Mouse (Mus musculus) heart, embryonic 16.5 days (tissue): ENCODE results near the gene Rnf180. TPM values are rescaled to one million over a fixed set of nuclear protein-coding genes. Genes with fewer than 3 reads are reported as not detected.

Experiments used
- ATAC-seq: fragments of 200-750 bp; cut with Nextera tagmentation; replicated peaks from 2 replicates; pipeline ENCODE4 v1.8.0; 2017; ENCODE audit warnings: moderate number of reproducible peaks; ENCODE audit not compliant: insufficient read depth, low FRiP score; ENCODE audit errors: extremely low read depth
- H3K27ac ChIP-seq: fragments of 300-500 bp; sonication (generic); 2 replicates; pipeline ENCODE4 v1.5.1; 2014; ENCODE audit warnings: mild to moderate bottlenecking, low read length, control low read depth, moderate library complexity
- H3K27me3 ChIP-seq: fragments of 300-500 bp; sonication (generic); 2 replicates; pipeline ENCODE4 v1.6.1; 2014; ENCODE audit warnings: low read length, mixed read lengths; ENCODE audit not compliant: control insufficient read depth, insufficient read depth
- H3K36me3 ChIP-seq: fragments of 300-500 bp; sonication (generic); 2 replicates; pipeline ENCODE4 v1.6.1; 2014; ENCODE audit not compliant: control insufficient read depth, insufficient read depth
- H3K4me1 ChIP-seq: fragments of 300-500 bp; sonication (generic); 2 replicates; pipeline ENCODE4 v1.6.1; 2014; ENCODE audit warnings: low read length, mixed read lengths; ENCODE audit not compliant: control insufficient read depth, insufficient read depth
- H3K4me2 ChIP-seq: fragments of 300-500 bp; sonication (generic); 2 replicates; pipeline ENCODE4 v1.6.1; 2014; ENCODE audit warnings: low read depth, mild to moderate bottlenecking, control low read depth, low read length
- H3K4me3 ChIP-seq: fragments of 300-500 bp; sonication (generic); 2 replicates; pipeline ENCODE4 v1.5.1; 2014; ENCODE audit warnings: mild to moderate bottlenecking, control low read depth, low read length
- H3K9ac ChIP-seq: fragments of 300-500 bp; sonication (generic); 2 replicates; pipeline ENCODE4 v1.6.1; 2014; ENCODE audit warnings: low read length, control low read depth
- H3K9me3 ChIP-seq: fragments of 300-500 bp; sonication (generic); replicated peaks from 2 replicates; pipeline ENCODE4 v1.6.1; 2016; ENCODE audit warnings: low read length; ENCODE audit not compliant: control insufficient read depth
- WGBS: fragments of 180-500 bp; shearing (Covaris S2); extraction: QIAGEN DNeasy Blood & Tissue Kit; methylation state at CpG from one replicate; pipeline ENCODE4 v1.1.7; 2014; 5-methylcytosine and 5-hydroxymethylcytosine counted together
- polyA plus RNA-seq: library from polyadenylated mRNA; unstranded; fragments of >200 nt; fragmentation: Nextera tagmentation; extraction: Ambion mirVana; gene quantifications from 2 replicates; pipeline ENCODE4 v1.2.1, GENCODE M21; 2015

Rnf180 gene
- polyA plus RNA-seq, 1 experiment from 2014 or later, result 1.7 TPM

DNA sequence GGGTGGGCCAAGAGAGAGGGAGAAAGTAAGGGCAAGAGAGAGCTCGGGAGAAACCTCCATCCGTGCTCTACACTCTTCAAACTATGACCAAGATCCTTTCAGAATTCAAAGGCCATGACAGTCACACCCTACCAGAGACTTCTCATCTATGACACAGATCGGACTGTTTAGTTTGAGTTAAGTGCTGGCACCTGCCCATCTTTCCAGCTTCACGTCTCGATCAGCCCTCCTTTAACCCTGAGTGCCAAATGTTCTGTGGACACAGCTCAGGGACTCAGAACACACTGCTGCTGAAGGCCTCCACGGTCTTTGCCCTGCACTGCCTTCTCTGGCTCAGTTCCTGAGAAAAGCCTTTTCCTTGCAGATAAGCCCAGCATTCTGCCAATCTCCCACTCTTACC lies 27.2 kb downstream of the Rnf180 start:
- H3K4me3 ChIP-seq, result no peak overlapping the region
- H3K9me3 ChIP-seq, result no peaks in the 10 kb centered on the region; the same call in 1 of the 2 replicates
- H3K27ac ChIP-seq, result no peak overlapping the region
- H3K9ac ChIP-seq, result no peak overlapping the region
- no peaks in the 10 kb centered on the region for H3K4me1 ChIP-seq
- no peak for ATAC-seq
- H3K4me2 ChIP-seq, result no peak overlapping the region
- H3K36me3 ChIP-seq, result no peaks in the 10 kb centered on the region
- 66% methylated on average over 6 of the region's 6 CpGs for WGBS
- H3K27me3 ChIP-seq, result no peaks in the 10 kb centered on the region

DNA sequence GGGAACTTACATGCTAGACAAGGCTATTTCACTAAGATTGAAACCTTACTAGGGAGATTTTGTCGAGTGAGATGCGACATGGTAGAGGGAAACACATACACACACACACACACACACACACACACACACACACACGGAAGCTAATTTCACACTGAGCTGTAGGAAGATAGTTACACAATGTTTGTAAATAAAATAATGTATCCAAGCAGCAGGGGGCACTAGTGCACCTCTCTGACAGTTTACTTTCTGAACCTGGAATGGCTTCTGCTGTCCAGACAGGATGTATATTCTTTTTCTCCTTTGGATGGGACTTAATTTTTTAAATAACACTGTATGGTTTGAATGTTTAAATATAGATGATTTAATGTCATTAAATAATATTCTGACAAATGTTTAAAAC lies 27.9 kb downstream of the Rnf180 start:
- Histone ChIP-seq H3K4me1 (no peaks in the 10 kb centered on the region), H3K4me2 (no peak overlapping the region), H3K27ac (no peak overlapping the region), H3K9ac (no peak overlapping the region), H3K4me3 (no peak overlapping the region), H3K36me3 (no peaks in the 10 kb centered on the region), H3K27me3 (no peaks in the 10 kb centered on the region), H3K9me3 (no peaks in the 10 kb centered on the region)
- no peak; the same call in 1 of the 2 replicates for ATAC-seq
- 32% methylated on average over 3 of the region's 3 CpGs for WGBS

DNA sequence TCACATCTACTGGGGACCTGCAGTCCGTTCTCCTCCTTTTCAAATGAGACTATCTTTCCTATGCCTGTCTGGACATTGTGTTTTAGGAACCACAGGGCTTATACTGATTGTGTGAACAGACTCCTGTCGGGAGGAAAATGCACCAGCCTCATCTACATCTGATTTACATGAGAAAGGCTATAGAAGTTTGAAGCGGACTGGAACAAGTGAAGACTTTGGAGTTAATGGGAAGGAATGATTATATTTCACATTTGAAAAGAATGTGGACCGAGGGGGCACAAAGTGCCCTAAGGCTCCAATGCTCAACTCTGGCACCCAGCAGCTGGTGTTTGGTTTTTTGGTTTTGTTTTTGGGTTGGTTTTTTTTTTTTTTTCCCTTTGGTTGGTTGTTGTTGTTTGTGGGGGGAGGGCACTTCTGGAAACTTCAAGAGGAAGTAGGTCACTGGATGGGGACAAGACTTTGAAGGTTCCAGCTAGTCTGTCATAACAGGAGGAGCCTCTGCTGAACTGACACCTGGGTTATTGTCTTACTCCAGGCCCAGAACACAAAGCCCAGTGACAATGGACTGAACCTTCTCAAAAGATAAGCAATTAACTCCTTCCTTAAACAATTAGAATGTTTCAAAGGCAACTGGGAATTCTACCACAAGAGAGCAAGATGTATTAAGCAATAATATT lies 37.7 kb downstream of the Rnf180 start:
- H3K4me2 ChIP-seq, result no peak overlapping the region
- no peaks in the 10 kb centered on the region for H3K9me3 ChIP-seq
- 70% methylated on average over 4 of the region's 4 CpGs for WGBS

DNA sequence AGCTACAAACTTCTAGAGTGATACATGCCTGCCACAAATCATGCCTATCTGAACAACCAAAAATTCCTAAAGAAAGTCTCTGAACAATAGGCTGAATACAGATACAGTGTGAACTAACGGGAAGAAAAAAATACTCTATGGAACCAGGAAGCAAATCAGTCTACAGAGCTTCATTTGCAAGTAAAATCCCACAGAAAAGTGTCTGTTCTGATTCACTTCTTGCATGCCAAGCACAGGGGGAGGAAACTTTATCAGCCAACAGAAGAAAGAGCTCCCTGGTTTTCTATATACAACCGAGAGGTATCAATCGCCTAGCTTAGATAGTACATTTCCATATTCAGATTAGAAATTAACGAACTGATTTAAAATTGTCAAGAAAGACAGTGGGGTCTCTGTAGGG lies 43.8 kb downstream of the Rnf180 start:
- Histone ChIP-seq H3K27ac (no peak overlapping the region), H3K27me3 (no peaks in the 10 kb centered on the region), H3K4me3 (no peak overlapping the region), H3K9ac (no peak overlapping the region), H3K4me2 (peak overlapping the region; percentile 51; the same call in 1 of the 2 replicates), H3K36me3 (no peaks in the 10 kb centered on the region), H3K9me3 (no peaks in the 10 kb centered on the region), H3K4me1 (0 out of 2 replicates have a peak, but pooled peaks cover 6% of the 10 kb centered on the region)
- WGBS, result 47% methylated on average over 4 of the region's 4 CpGs
- ATAC-seq, result no peak

More for the DNA sequence above, 37.7 kb downstream of the Rnf180 start:
- no peak overlapping the region for H3K4me3 ChIP-seq
- no peak overlapping the region for H3K9ac ChIP-seq
- no peaks in the 10 kb centered on the region for H3K27me3 ChIP-seq
- no peak overlapping the region for H3K27ac ChIP-seq
- no peak for ATAC-seq
- no peaks in the 10 kb centered on the region for H3K4me1 ChIP-seq
- no peaks in the 10 kb centered on the region for H3K36me3 ChIP-seq

DNA sequence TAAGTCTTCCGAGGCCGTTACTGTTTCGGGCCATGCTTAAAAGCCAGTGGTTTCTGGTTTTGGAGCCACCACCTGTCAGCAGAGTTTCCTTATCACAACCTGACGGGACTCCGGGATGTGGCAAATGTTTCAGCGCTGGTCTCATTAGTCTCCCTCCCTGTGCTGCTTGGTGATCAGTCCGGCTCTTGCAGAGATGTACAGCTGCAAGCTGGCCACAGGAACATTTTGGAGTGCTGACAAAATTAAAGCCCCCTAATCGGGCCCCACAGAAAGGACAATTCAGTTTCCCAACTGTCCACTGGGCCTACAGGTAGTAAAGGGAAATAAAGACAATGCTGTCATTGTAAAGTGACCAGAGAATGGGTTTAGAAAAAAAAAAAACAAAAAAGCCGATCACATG lies 44.4 kb downstream of the Rnf180 start:
- Histone ChIP-seq H3K36me3 (no peaks in the 10 kb centered on the region), H3K9me3 (no peaks in the 10 kb centered on the region), H3K4me2 (peak overlapping the region; percentile 51), H3K4me1 (0 out of 2 replicates have a peak, but pooled peaks cover 6% of the 10 kb centered on the region), H3K4me3 (peak overlapping the region; percentile 16; the same call in 1 of the 2 replicates), H3K27me3 (no peaks in the 10 kb centered on the region), H3K9ac (no peak overlapping the region), H3K27ac (no peak overlapping the region)
- 30% methylated on average over 9 of the region's 9 CpGs for WGBS
- ATAC-seq, result no peak

DNA sequence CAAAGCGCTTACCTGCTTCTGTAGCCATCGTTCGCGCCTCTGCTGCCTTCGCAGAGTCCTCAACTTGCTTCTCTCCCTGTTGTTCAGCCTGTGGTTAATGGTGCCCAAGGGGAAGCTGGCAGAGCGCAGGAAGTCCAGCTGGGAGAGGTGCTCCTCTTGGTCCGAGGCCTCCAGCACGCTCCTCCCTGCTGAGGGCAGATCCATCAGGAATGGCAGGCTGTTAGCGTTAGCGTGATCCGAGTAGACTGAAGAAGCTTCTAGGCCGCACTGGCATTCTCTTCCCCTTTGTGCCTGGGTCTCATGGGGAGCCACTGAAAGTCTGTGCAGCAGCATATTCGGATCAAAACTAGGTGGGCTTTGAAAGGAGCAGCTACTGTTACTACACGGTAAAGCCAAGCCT lies 45.0 kb downstream of the Rnf180 start:
- WGBS, result 81% methylated on average over 14 of the region's 14 CpGs

DNA sequence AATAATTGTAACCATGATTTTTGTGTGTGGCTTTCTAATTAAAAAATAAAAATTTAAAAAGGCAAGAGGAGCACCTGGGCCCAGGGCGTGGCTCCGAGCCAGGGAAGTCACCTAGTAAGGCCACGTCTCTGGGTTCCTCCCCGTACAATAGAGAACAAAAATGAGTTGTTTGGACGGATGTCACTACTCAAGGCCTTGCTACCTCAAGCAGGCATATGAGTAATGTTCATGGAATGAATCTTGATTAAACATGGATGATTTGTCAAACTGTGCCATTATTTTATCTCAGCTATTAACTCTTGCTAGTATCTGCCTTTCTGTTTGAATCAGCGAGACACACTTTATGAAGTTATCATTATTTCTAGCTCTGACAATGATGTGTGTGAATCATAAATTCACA lies 46.9 kb downstream of the Rnf180 start:
- Histone ChIP-seq H3K4me3 (no peak overlapping the region), H3K4me2 (no peak overlapping the region), H3K9me3 (no peaks in the 10 kb centered on the region), H3K27me3 (no peaks in the 10 kb centered on the region), H3K36me3 (no peaks in the 10 kb centered on the region), H3K4me1 (0 out of 2 replicates have a peak, but pooled peaks cover 6% of the 10 kb centered on the region), H3K9ac (no peak overlapping the region), H3K27ac (no peak overlapping the region)
- 84% methylated on average over 6 of the region's 6 CpGs for WGBS
- no peak for ATAC-seq

More for the DNA sequence above, 45.0 kb downstream of the Rnf180 start:
- H3K4me1 ChIP-seq, result 0 out of 2 replicates have a peak, but pooled peaks cover 6% of the 10 kb centered on the region
- H3K9me3 ChIP-seq, result no peaks in the 10 kb centered on the region
- no peaks in the 10 kb centered on the region for H3K27me3 ChIP-seq
- no peak overlapping the region for H3K4me3 ChIP-seq
- no peak for ATAC-seq
- no peak overlapping the region for H3K9ac ChIP-seq
- H3K4me2 ChIP-seq, result no peak overlapping the region
- H3K27ac ChIP-seq, result no peak overlapping the region
- H3K36me3 ChIP-seq, result no peaks in the 10 kb centered on the region

DNA sequence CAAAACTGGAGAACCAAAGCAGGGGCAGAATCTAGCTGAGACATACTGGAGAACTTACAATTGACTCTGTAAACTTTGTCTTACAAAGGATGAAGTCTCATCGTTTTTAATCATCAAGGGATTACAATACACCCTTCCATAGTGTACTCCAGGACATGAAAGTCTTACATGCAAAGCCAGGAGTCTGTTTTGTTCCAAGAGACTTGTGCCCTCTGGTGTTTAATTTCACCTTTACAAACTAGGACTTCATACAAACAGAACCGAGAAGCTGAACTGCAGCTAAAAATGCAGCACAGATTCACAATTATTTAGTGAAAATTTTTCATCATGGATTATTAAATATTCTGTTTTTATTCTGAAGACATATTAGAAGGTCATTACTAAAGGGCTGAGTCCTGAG lies 53.8 kb downstream of the Rnf180 start:
- Histone ChIP-seq H3K9ac (no peak overlapping the region), H3K4me2 (no peak overlapping the region), H3K9me3 (no peaks in the 10 kb centered on the region), H3K27ac (no peak overlapping the region), H3K36me3 (no peaks in the 10 kb centered on the region), H3K4me1 (no peaks in the 10 kb centered on the region), H3K4me3 (no peak overlapping the region), H3K27me3 (no peaks in the 10 kb centered on the region)
- ATAC-seq, result no peak
- 57% methylated on average over 2 of the region's 2 CpGs for WGBS

DNA sequence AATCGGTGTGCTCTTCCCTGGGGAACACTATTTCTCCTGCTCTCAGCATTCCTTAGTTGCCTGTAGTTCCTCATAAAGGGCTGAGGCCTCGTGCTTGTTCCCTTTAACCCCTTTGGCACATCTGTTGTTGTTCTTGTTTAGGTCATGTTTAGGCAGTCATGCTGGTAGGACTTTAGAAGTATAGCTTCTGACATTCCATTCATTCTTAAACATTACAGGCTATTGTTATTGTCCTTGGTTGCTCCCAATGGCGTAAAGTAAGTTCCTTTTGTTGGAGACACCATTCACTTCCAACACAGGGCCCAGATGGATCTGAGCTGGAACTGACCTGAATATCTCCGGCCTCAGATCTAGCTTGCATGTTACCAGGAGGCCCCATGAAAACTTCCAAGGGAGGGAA lies 67.5 kb downstream of the Rnf180 start:
- WGBS, result 69% methylated on average over 4 of the region's 4 CpGs
- H3K9me3 ChIP-seq, result no peaks in the 10 kb centered on the region
- no peak overlapping the region for H3K4me2 ChIP-seq

More for the DNA sequence above, 67.5 kb downstream of the Rnf180 start:
- Histone ChIP-seq H3K4me1 (no peaks in the 10 kb centered on the region), H3K36me3 (no peaks in the 10 kb centered on the region), H3K9ac (no peak overlapping the region), H3K27ac (no peak overlapping the region), H3K27me3 (no peaks in the 10 kb centered on the region), H3K4me3 (no peak overlapping the region)
- no peak for ATAC-seq
